Comparison of ENCODE assay signal across 11 mouse cellular contexts in the genomic region with DNA sequence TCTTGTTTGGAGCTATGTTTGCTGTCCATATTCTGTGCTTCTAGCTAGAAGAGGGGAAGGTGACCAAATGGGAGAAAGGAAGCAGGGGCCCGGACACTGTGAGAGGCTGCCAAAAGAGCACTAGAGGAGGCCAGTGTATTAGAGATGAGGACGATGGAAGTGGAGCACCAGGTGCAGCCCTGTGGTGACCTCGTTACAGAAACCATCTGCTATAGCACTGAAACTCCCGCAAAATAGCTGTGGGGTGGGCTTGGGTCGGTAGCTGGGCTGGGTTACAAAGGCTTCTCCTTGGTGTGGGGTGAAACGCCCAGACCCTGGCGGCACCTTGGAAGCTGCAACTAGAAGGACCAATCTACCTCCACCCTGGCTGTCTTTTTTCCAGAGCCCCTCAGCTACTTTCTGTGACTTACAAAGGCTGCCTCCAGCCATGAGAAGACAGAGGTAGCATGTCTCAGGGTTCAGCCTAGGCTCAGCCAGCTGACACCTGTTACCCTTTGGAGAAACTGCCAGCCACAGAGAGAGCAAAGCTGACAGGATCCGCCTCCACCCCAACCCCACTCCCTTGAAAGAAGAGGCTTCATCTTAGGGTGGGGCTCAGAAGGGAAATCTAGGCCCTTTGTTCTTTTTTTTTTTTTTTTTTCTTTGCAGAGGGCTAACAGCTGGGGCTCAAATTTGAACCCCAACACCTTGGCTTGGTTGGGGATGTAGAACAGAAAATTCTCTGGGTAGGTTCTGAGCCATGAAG. TPM values are rescaled to one million over a fixed set of nuclear protein-coding genes. Genes with fewer than 3 reads are reported as not detected.
DNase-seq lines count a peak whose midpoint lies in the region; ATAC-seq and TF ChIP-seq lines count a peak whose summit lies in the region.
"Had no signal": no experiment of that assay in that cellular context is flagged by ENCODE, and none has a peak within 500 bp of the region (broad histone marks: within the 10 kb centered on the region; RNA-seq: fewer than 3 reads in every experiment).

No protein-coding gene starts in this region.

- no peak for TF ChIP-seq EP300 in lung, postnatal 0 days (IDR thresholded peaks at IDR 0.05)

- H3K9me3 ChIP-seq in hindbrain, embryonic 13.5 days = no peaks in the 10 kb centered on the region
- H3K9me3 ChIP-seq in hindbrain, embryonic 14.5 days (ENCODE audit: control insufficient read depth, low read length) = no peaks in the 10 kb centered on the region
- H3K9me3 ChIP-seq in lung, postnatal 0 days (ENCODE audit: low read length) = no peaks in the 10 kb centered on the region
- H3K9me3 ChIP-seq: kidney, embryonic 15.5 days had no signal

- H3K4me3 ChIP-seq in hindbrain, embryonic 13.5 days = no peak overlapping the region
- H3K4me3 ChIP-seq in hindbrain, embryonic 14.5 days (replicated peaks; ENCODE audit: low read length) = no peak overlapping the region
- no peak overlapping the region for H3K4me3 ChIP-seq in lung, postnatal 0 days (ENCODE audit: low read depth, low read length)
- H3K4me3 ChIP-seq: kidney, embryonic 15.5 days had no signal

- H3K36me3 ChIP-seq in hindbrain, embryonic 13.5 days = no peaks in the 10 kb centered on the region
- no peaks in the 10 kb centered on the region for H3K36me3 ChIP-seq in hindbrain, embryonic 14.5 days (replicated peaks; ENCODE audit: control insufficient read depth, insufficient read depth)
- no peaks in the 10 kb centered on the region for H3K36me3 ChIP-seq in lung, postnatal 0 days (ENCODE audit: insufficient read depth, low read length)
- H3K36me3 ChIP-seq: kidney, embryonic 15.5 days had no signal

- H3K27me3 ChIP-seq in hindbrain, embryonic 13.5 days = no peaks in the 10 kb centered on the region
- no peaks in the 10 kb centered on the region for H3K27me3 ChIP-seq in hindbrain, embryonic 14.5 days (ENCODE audit: control insufficient read depth, insufficient read depth, low read length)
- H3K27me3 ChIP-seq in lung, postnatal 0 days (replicated peaks; ENCODE audit: insufficient read depth, low read length) = no peaks in the 10 kb centered on the region
- H3K27me3 ChIP-seq: kidney, embryonic 15.5 days had no signal

- WGBS in hindbrain, embryonic 13.5 days = 53% methylated on average over 8 of the region's 8 CpGs
- 48% methylated on average over 8 of the region's 8 CpGs for WGBS in hindbrain, embryonic 14.5 days
- WGBS in lung, postnatal 0 days = 57% methylated on average over 8 of the region's 8 CpGs

- H3K4me2 ChIP-seq in hindbrain, embryonic 13.5 days = no peak overlapping the region
- no peak overlapping the region for H3K4me2 ChIP-seq in hindbrain, embryonic 14.5 days (replicated peaks)
- no peak overlapping the region for H3K4me2 ChIP-seq in lung, postnatal 0 days (replicated peaks; ENCODE audit: low read depth, low read length)
- H3K4me2 ChIP-seq: kidney, embryonic 15.5 days; midbrain, embryonic 11.5 days had no signal

- peak; percentile 60 for DNase-seq in CD4-positive, CD25-positive, alpha-beta regulatory T cell, adult 2 months (ENCODE audit: low read depth, low spot score)
- no peak for DNase-seq in hindbrain, embryonic 14.5 days (ENCODE audit: low spot score)
- DNase-seq in cerebellum, postnatal 25 days = peak; percentile 45 to 49
- DNase-seq in thymus, postnatal 10 days (ENCODE audit: low spot score in 2 of 2) = peak; percentile 84 to 93
- no peak for DNase-seq in urinary bladder, postnatal 36 days (ENCODE audit: low spot score in 2 of 2)
- no peak for DNase-seq in lung, postnatal 0 days (ENCODE audit: low spot score)

- H3K27ac ChIP-seq in hindbrain, embryonic 13.5 days = peak overlapping the region; percentile 35; the same call in 1 of the 2 replicates
- no peak overlapping the region for H3K27ac ChIP-seq in hindbrain, embryonic 14.5 days
- H3K27ac ChIP-seq in lung, postnatal 0 days (ENCODE audit: low read length) = no peak overlapping the region
- H3K27ac ChIP-seq: kidney, embryonic 15.5 days had no signal

- TF ChIP-seq CTCF in lung, postnatal 0 days (IDR thresholded peaks at IDR 0.05) = no peak

- ATAC-seq in CD4-positive, CD25-positive, alpha-beta regulatory T cell, adult 4 months = no peak
- ATAC-seq in hindbrain, embryonic 13.5 days (ENCODE audit: low FRiP score) = no peak
- ATAC-seq in hindbrain, embryonic 14.5 days (ENCODE audit: low FRiP score) = no peak
- no peak for ATAC-seq in lung, postnatal 0 days

- peaks cover 31% of the 10 kb centered on the region for H3K4me1 ChIP-seq in hindbrain, embryonic 13.5 days (replicated peaks)
- peaks cover 15% of the 10 kb centered on the region for H3K4me1 ChIP-seq in hindbrain, embryonic 14.5 days (replicated peaks; ENCODE audit: control insufficient read depth, insufficient read depth, low read length)
- no peaks in the 10 kb centered on the region for H3K4me1 ChIP-seq in lung, postnatal 0 days (ENCODE audit: insufficient read depth, low read depth, low read length)

- H3K9ac ChIP-seq in hindbrain, embryonic 13.5 days = no peak overlapping the region
- no peak overlapping the region for H3K9ac ChIP-seq in hindbrain, embryonic 14.5 days
- no peak overlapping the region for H3K9ac ChIP-seq in lung, postnatal 0 days (replicated peaks; ENCODE audit: low read depth)
- H3K9ac ChIP-seq: kidney, embryonic 15.5 days had no signal

RNA-seq across cellular contexts. Expression of a gene that starts 11.3 kb away (rescaled TPM):
- polyA plus RNA-seq in CD4-positive, CD25-positive, alpha-beta regulatory T cell, adult 4 months (2017; shearing (Covaris generic)) = 10 to 100 TPM; 19.0 to 29.0 TPM
- 2.4 and 2.6 TPM in 2 replicates for polyA plus RNA-seq in hindbrain, embryonic 13.5 days (2015; fragmentation: Nextera tagmentation; extraction: Ambion mirVana)
- 2.1 and 2.8 TPM in 2 replicates for polyA plus RNA-seq in hindbrain, embryonic 14.5 days (2014; fragmentation: Nextera tagmentation; extraction: Ambion mirVana)
- 2.3 TPM in 2 replicates for polyA plus RNA-seq in lung, postnatal 0 days (2015; fragmentation: Nextera tagmentation; extraction: Ambion mirVana)

RNA-seq across cellular contexts. Expression of a gene that starts 12.2 kb away (rescaled TPM):
- 100 to 1,000 TPM; 268 to 648 TPM for polyA plus RNA-seq in CD4-positive, CD25-positive, alpha-beta regulatory T cell, adult 4 months (2017; shearing (Covaris generic))
- 0.14 and 0.19 TPM in 2 replicates for polyA plus RNA-seq in hindbrain, embryonic 13.5 days (2015; fragmentation: Nextera tagmentation; extraction: Ambion mirVana)
- polyA plus RNA-seq in hindbrain, embryonic 14.5 days (2014; fragmentation: Nextera tagmentation; extraction: Ambion mirVana) = 0.27 and 0.35 TPM in 2 replicates
- polyA plus RNA-seq in lung, postnatal 0 days (2015; fragmentation: Nextera tagmentation; extraction: Ambion mirVana) = 0.07 and 0.10 TPM in 2 replicates
- polyA plus RNA-seq: midbrain, embryonic 11.5 days; neural tube, embryonic 11.5 days had no signal

RNA-seq across cellular contexts. Expression of a gene that starts 19.7 kb away (rescaled TPM):
- polyA plus RNA-seq in CD4-positive, CD25-positive, alpha-beta regulatory T cell, adult 4 months (2017; shearing (Covaris generic)) = 10 to 100 TPM in 1 of 2 experiments, 1 to 10 TPM in 1; 5.4 to 10.6 TPM
- polyA plus RNA-seq in hindbrain, embryonic 13.5 days (2015; fragmentation: Nextera tagmentation; extraction: Ambion mirVana) = 744 and 801 TPM in 2 replicates
- polyA plus RNA-seq in hindbrain, embryonic 14.5 days (2014; fragmentation: Nextera tagmentation; extraction: Ambion mirVana) = 674 and 707 TPM in 2 replicates
- polyA plus RNA-seq in lung, postnatal 0 days (2015; fragmentation: Nextera tagmentation; extraction: Ambion mirVana) = 533 and 563 TPM in 2 replicates

RNA-seq across cellular contexts. Expression of a gene that starts 31.0 kb away (rescaled TPM):
- 10 to 100 TPM; 39.0 to 40.7 TPM for polyA plus RNA-seq in CD4-positive, CD25-positive, alpha-beta regulatory T cell, adult 4 months (2017; shearing (Covaris generic))
- polyA plus RNA-seq in hindbrain, embryonic 13.5 days (2015; fragmentation: Nextera tagmentation; extraction: Ambion mirVana) = 481 and 505 TPM in 2 replicates
- polyA plus RNA-seq in hindbrain, embryonic 14.5 days (2014; fragmentation: Nextera tagmentation; extraction: Ambion mirVana) = 577 and 614 TPM in 2 replicates
- 289 and 300 TPM in 2 replicates for polyA plus RNA-seq in lung, postnatal 0 days (2015; fragmentation: Nextera tagmentation; extraction: Ambion mirVana)

RNA-seq across cellular contexts. Expression of a gene that starts 36.4 kb away (rescaled TPM):
- polyA plus RNA-seq in CD4-positive, CD25-positive, alpha-beta regulatory T cell, adult 4 months (2017; shearing (Covaris generic)) = not detected
- polyA plus RNA-seq in hindbrain, embryonic 13.5 days (2015; fragmentation: Nextera tagmentation; extraction: Ambion mirVana) = 21.3 and 22.5 TPM in 2 replicates
- 16.6 and 17.6 TPM in 2 replicates for polyA plus RNA-seq in hindbrain, embryonic 14.5 days (2014; fragmentation: Nextera tagmentation; extraction: Ambion mirVana)
- polyA plus RNA-seq in lung, postnatal 0 days (2015; fragmentation: Nextera tagmentation; extraction: Ambion mirVana) = 0.20 and 0.26 TPM in 2 replicates

Comparison
In these comparisons a context has a peak if more than half of its experiments do, and no peak if none do; other contexts are left out.
1. DNase-seq: peak in CD4-positive, CD25-positive, alpha-beta regulatory T cell, adult 2 months (single experiment), cerebellum, postnatal 25 days (2 of 2) and thymus, postnatal 10 days (2 of 2); none in hindbrain, embryonic 14.5 days (single experiment), urinary bladder, postnatal 36 days (0 of 2) and lung, postnatal 0 days (single experiment).
2. RNA of a gene that starts 12.2 kb away (polyA plus RNA-seq): 268 to 648 TPM in CD4-positive, CD25-positive, alpha-beta regulatory T cell, adult 4 months; 0.27 to 0.35 TPM in hindbrain, embryonic 14.5 days, 0.14 to 0.19 TPM in hindbrain, embryonic 13.5 days and 0.07 to 0.10 TPM in lung, postnatal 0 days; every median in the first group is over 100 times any median in the second.
3. RNA of a gene that starts 19.7 kb away (polyA plus RNA-seq): 744 to 801 TPM in hindbrain, embryonic 13.5 days, 674 to 707 TPM in hindbrain, embryonic 14.5 days and 533 to 563 TPM in lung, postnatal 0 days; 5.4 to 10.6 TPM in CD4-positive, CD25-positive, alpha-beta regulatory T cell, adult 4 months; every median in the first group is over 10 times any median in the second.